Mouse (Mus musculus): ENCODE results near the gene Dido1.

The Dido1 gene

DNA sequence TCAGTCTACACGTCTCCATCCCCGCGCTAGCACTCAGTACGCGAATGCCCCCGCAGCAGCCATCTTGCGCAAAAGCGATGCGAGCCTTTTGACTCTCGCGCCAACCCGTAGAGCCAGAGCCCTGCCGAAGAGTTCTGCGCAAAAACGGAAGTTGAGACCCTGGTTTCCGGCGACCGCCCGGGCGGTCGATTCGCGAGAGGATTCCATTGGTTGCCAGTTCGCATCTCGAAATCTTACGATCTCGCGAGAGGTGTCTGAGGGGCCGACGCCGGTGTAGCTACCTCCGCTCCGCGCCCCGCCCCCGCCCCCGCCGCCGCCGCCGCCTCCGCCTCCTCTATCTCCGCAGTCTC lies at the start of gene Dido1, which contains the start of gene Gid8:
Gene Dido1 (minus strand): TSS at position 77 of the 350 bp plus-strand sequence.
Gene Gid8 (plus strand): TSS at position 195 of the 350 bp plus-strand sequence.
- DNase-seq = peak; percentile 94

DNA sequence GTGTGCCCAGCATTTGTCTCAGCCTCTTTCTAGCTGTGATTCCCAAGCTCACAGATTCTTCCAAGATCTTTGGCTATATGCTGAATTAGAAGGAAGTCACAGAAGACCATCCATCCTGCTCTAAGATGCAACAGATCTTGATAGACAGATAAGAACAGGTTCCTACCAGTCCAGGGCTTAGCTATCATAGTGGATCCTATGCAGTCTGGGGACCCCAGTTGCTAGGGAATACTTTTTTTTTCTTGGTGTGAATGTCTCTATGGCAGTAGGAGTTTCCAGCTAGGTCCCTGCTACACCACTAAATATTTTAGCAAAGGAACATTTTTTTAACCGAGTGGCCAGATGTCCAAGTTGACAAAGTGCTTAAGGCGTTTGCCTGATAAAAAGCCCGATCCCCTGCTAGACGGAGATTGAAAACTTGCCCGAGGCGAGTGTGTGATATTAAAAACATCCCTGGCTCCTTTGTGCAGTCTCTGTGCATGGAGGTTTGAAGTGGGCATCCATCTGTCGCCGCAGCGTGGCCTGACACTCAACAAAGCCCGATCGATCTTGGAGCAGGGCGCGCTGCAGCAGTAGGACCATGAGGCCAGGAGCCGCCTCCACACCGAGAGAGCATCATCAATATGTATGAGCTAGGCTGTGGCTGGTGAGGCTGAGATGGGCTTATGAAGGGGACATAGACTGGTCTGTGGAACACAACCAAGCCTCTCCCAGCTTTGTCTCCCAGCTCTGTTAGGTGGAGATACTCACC lies 48.9 kb upstream of the Dido1 start:
- no peak for DNase-seq

GRCm38 (mm10) chr2:180756786-180757185 lies 47.0 kb upstream of the Dido1 start:
- DNase-seq = no peak

GRCm38 (mm10) chr2:180755896-180756295 lies 46.1 kb upstream of the Dido1 start:
- no peak for DNase-seq

- no peak for DNase-seq
These were observed 45.3 kb upstream of the Dido1 start for GRCm38 (mm10) chr2:180754976-180755688.

DNA sequence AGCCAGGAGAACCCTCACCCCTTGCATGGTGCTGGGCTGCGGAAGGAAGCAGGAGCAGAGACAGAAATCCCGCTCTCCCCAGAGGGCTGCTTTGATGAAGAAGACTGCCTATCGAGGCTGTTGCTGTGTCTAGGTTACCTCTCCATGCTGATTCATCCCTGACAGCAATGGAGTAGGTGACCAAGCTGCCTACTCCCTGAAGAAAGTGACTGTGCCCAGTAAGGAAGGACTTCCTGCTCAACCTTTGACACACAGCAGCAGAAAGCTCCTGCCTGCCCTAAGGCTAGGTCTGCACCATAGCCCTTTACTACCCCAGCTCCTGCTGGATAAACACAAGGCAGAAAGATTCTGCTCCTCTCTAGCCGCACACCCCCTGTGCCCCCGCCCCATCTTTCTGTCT lies 39.1 kb upstream of the Dido1 start:
- DNase-seq = no peak

DNA sequence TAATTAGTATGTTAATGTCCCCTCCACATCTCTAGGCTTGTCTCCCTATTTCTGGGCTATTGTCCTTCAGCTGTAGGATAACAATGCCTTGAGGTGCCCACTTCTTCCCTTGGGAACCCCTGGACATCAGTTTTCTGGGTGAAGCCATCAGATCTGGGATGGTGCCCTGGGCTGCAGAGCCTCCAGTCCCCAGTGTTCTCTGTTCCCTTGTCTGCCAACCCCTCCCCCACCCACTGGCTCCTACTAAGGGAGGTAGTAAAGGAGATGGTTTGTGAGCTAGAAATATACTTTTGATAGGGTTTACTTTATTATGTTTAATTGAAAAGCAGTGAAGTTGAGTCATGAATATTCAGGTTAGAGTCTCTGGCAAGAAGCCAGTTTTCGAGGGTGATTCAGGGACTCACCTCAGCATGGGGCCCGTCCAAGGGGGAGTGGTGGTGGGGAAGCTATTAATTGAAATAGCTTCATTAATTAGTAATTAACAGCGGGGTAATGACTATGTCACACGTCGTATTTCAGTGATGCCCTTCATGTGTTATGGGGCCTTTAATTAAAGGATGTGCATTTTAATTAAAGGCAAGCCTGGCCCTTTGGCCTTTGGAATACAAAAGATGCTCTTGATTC lies 36.9 kb upstream of the Dido1 start:
- DNase-seq = no peak

DNA sequence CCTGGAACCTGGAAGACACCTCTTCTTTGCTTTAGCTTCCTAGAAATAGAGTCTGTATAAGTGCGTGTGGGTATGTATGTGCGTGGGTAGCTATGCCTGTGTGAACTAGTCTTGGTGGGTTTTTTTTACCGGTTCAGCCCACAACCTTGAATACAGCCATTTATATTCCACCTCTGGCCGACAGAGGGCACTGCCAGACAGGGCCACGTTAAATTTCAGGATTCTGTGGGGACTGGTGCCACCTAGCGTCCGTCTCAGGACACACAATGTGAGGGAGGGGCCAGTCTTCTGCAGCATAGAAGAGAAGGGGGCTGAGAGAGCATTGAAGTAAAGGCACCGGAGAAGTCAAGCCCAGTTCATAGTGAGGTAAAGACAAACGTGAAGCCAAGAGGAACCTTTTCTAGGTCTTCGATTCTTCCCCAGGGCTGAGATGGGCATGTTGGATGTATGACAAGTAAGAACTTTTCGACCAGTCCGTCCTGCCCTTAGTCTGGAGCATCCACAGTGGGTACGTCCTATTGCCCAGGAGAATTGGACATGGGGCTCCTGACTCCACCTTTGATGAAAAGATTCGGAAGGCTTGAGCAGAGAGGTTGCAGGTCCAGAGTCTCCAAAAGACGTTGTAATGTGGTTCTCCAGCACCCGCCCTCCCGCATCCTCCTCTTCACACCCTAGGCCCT lies 35.6 kb upstream of the Dido1 start:
- peak; percentile 85 for DNase-seq

DNA sequence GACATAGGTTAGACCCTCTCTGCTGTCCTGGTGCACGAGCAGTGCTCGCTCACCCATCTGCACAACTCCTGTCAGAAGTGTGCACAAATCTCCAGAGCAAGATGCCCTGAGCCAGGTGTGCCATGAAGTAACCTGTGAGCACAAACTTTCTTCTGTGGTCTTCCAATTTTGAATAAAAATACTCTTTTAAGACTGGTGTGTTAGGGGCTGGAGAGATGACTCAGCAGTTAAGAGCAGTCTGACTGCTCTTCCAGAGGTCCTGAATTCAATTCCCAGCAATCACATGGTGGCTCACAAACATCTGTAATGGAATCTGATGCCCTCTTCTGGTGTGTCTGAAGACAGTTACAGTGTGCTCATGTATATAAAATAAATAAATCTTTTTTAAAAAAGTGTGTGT lies 33.5 kb upstream of the Dido1 start:
- DNase-seq = no peak

DNA sequence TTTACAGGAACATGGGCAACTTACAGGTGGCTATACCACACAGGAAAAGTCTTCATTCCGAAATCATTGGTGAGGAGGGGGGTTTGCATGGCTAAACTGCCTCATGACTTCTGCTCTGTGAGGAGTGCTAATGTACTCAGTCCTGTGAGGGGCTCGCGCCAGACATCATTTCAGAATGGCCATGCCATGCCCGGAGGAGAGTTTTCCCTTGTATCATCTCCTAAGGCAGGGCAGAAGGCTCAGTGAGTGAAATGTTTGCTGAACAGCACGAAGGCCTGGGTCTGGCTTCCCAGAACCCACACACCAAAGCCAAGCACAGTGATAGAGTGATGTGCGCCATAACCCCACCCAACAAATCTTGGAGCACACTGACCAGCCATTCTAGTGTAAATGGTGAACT lies 33.0 kb upstream of the Dido1 start:
- DNase-seq = no peak

DNA sequence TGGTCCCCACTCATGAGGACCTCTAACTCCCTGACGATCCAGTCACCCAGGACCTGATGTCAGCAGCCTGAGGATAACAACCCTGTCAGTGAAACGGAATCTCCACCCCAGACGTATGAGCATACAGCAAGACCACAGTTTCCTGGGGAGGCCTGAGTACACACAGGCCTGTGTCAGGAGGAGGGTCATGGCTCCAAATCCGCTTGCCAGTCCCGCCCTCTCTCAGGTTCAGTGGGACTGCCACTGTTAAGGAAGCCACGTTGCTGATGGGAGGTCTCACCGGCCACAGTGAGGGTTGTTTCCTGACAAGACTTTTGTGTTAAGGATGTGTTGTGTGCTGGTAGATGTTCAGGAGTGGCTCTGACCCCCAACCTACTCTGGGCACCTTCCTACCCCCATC lies 31.6 kb upstream of the Dido1 start:
- DNase-seq = no peak

- DNase-seq = no peak
These were observed 30.6 kb upstream of the Dido1 start for GRCm38 (mm10) chr2:180740349-180740748.

- DNase-seq = no peak
These were observed 28.2 kb upstream of the Dido1 start for GRCm38 (mm10) chr2:180737984-180738383.

DNA sequence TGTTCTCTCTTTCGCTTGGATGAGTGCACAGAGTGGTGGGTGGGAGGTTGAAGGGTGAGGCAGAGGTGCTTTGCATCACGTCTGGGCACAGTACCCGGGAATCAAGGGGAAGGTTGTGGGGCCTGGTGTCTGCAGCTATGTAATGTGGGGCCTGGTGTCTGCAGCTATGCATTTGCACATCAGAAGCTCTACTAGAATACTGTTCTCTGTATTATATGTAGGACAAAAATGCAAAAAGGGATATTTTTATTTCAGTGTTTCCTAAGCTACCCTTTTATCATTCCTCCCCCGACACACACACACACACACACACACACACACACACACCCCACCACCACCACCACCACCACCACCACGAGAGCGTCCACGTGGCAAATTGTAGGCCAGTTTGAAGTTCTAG lies 25.4 kb upstream of the Dido1 start:
- DNase-seq = no peak

- no peak for DNase-seq
These were observed 22.2 kb upstream of the Dido1 start for GRCm38 (mm10) chr2:180731984-180732383.

- DNase-seq = no peak
These were observed 21.2 kb upstream of the Dido1 start for GRCm38 (mm10) chr2:180731036-180731435.

DNA sequence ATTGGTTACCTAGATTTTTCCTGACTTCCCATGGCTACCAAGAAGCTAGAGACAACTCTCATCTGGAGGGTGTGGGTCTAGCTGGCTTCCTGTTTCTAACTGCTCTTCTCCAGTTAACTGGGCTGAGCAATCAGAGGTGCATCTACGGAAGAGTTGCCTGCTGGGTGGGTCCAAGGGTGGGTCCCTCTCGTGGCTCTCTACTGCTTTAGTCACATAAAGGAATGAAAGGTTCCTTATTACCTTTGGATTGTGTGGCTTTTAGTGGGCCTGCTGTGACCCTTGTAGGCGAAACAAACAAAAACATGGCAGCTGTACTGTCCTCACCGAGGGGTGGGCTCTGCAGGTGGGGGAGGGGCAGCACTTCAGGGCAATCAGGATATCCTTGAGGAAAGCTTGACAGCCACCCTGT lies 17.8 kb upstream of the Dido1 start:
- DNase-seq = no peak

DNA sequence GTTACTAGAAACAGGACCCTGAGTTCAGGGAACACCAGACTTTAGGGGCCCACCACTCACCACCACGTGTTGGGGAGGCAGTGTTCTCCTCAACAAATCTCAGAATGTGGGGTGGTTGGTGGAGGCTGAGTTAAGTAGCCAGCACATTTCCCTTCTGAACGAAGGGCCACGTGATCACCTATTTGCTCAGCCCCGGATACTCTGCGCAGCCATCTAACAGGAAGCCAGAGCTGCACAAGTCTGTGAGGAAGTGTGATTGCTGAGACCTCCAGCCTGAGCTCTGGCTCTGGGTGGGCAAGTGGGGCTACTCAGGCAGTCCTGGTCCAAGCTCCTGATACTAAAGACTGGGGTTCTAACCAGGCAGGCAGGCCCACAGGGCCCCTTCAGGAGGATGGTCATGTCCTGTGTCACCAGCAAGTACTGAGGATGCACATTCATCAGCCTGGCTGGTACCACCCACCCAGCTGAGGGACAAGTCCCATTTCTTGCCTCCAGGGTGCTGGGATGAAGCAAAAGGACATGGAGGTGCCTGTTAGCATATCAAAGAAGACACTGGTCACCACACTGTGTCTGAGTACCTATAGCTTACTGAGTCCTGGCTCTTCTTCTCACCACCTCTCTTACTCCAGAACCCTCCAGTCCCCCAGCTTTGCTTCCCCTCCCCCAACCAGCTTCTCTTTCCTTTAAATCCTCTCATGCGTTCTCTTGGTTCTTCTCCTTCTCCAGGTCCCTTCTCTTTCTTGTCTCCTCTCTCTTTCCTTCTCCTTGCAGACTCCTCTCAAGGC lies 17.1 kb upstream of the Dido1 start:
- no peak for DNase-seq

GRCm38 (mm10) chr2:180725856-180726629 lies 16.2 kb upstream of the Dido1 start:
- no peak for DNase-seq

- no peak for DNase-seq
These were observed 15.6 kb upstream of the Dido1 start for GRCm38 (mm10) chr2:180725414-180725778.

DNA sequence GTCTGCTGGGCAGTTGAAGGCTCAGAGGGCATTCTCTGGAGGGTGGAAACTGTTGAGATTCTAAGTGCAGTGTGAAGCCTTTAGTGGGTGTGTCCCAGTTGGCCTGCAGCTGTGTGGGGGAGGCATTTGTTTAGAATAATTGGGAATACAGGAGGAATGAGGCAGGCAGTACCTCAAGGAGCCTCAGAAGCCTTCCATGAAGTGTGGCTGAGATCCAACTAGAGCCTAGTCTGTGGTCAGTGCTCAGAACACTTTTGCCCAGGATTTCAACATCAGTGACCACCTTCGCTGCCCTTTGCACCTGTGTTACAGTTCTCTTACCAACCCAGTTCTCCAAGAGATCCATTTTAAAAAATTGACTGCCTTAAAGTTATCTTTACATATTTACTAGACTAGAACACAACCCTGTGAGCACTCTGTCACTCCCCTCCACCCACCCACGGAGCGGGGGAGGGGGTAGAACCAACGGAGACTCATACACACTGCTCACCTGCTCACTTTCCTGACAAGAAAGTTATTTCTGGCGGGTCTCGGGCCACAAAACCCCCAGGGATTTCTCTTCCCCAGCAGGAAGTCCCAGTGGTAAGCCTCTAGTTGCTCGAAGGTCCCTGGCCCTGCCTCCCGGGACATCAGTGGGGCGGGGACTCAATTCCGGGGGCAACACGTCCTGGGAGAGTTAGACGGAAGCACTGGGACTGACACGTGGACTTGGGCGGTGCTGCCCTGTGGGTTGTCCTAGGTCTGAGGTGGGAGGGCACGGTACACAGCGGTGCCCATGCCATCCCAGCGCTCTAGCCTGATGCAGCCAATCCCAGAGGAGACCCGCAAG lies 15.0 kb upstream of the Dido1 start, which contains the start of gene Slc17a9:
Gene Slc17a9 (plus strand): TSS at position 679 of the 829 bp plus-strand sequence.
- DNase-seq = no peak

Data from cerebellum, adult 8-10 months (tissue).